23 mouse cellular contexts compared by ENCODE assay signal in the genomic region with DNA sequence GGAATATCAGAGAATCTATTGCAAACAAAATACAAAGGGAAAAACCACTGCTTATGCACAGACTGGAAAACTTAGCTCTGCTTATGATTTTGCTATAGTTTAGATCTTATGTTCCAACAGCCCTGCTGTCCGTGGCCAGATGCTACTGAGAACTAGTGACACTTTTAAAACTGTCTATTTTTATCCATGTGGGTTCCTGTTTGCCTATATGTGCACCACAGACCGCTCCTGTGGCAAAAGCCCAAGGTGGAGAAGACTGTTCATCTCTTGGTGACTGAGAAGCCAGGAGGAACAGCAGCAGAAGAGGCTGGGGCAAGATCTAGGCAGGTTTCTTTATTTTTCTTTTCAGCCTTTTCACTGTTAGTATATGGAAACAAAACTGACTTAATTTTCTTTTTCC. TPM values are rescaled to one million over a fixed set of nuclear protein-coding genes. Genes with fewer than 3 reads are reported as not detected.
A peak's percentile ranks its signal among the peaks of the same experiment; 100 is the strongest.
DNase-seq lines count a peak whose midpoint lies in the region; ATAC-seq and TF ChIP-seq lines count a peak whose summit lies in the region.
"Had no signal": no experiment of that assay in that cellular context is flagged by ENCODE, and none has a peak within 500 bp of the region (broad histone marks: within the 10 kb centered on the region; RNA-seq: fewer than 3 reads in every experiment).

No protein-coding gene starts in this region.

- no peaks in the 10 kb centered on the region for H3K36me3 ChIP-seq in myocyte (ENCODE audit: control insufficient read depth, insufficient read depth)
- H3K36me3 ChIP-seq: embryonic facial prominence, embryonic 13.5 days; embryonic facial prominence, embryonic 15.5 days; forebrain, embryonic 10.5 days; forebrain, embryonic 12.5 days; forebrain, embryonic 15.5 days had no signal

- no peaks in the 10 kb centered on the region for H3K27me3 ChIP-seq in myocyte (ENCODE audit: control insufficient read depth, insufficient read depth, insufficient read length)
- H3K27me3 ChIP-seq: embryonic facial prominence, embryonic 13.5 days; embryonic facial prominence, embryonic 15.5 days; forebrain, embryonic 15.5 days had no signal

- peak overlapping the region; percentile 1 for H3K4me2 ChIP-seq in myocyte (ENCODE audit: low read depth)
- H3K4me2 ChIP-seq: embryonic facial prominence, embryonic 13.5 days; embryonic facial prominence, embryonic 15.5 days; forebrain, embryonic 12.5 days; forebrain, embryonic 15.5 days had no signal

- ATAC-seq in frontal cortex, adult (ENCODE audit: low TSS enrichment) = 0 out of 2 replicates have a peak, but pooled peaks have one; percentile 33
- ATAC-seq: forebrain, embryonic 15.5 days; forebrain, postnatal 0 days had no signal

- H3K79me2 ChIP-seq in myocyte (ENCODE audit: control insufficient read depth, insufficient read depth) = no peaks in the 10 kb centered on the region

- no peak for TF ChIP-seq POLR2A in myocyte (IDR thresholded peaks at IDR 0.05; ENCODE audit: insufficient read length, low read depth)

- no peak for DNase-seq in frontal cortex, postnatal 25 days (ENCODE audit: low spot score in 2 of 2)
- DNase-seq in right cerebral cortex, adult 18-20 months = peak; percentile 22
- no peak for DNase-seq in right cerebral cortex, postnatal 25 days
- no peak for DNase-seq in testis, postnatal 14 days (ENCODE audit: low spot score)
- DNase-seq in cerebellum, postnatal 10 days = no peak
- DNase-seq: adrenal gland, adult 2 months; adrenal gland, postnatal 10 days; adrenal gland, postnatal 25 days; cerebellum, adult 11-12 months; cerebellum, adult 2 months; cerebellum, adult 9-10 months; cerebellum, postnatal 14 days; cerebellum, postnatal 36 days; embryo, embryonic 11 days; forebrain, postnatal 0 days had no signal

- H3K4me3 ChIP-seq in myocyte = no peak overlapping the region
- H3K4me3 ChIP-seq: embryonic facial prominence, embryonic 13.5 days; embryonic facial prominence, embryonic 15.5 days; erythroblast, embryonic 14.5 days; forebrain, embryonic 10.5 days; forebrain, embryonic 12.5 days; forebrain, embryonic 15.5 days had no signal

- H3ac ChIP-seq in myocyte (ENCODE audit: control insufficient read depth, insufficient read length) = no peak overlapping the region

TF ChIP-seq in myocyte, 11 proteins besides CTCF, POLR2A, EP300 and RAD21:
- TF ChIP-seq MAX (IDR thresholded peaks at IDR 0.05; ENCODE audit: low read depth) (no peak), USF1 (IDR thresholded peaks at IDR 0.05; ENCODE audit: low read depth) (no peak), REST (IDR thresholded peaks at IDR 0.05; ENCODE audit: insufficient read depth, insufficient read length) (no peak), POLR2AphosphoS2 (IDR thresholded peaks at IDR 0.05; ENCODE audit: insufficient read length, low read depth) (no peak), TCF12 (IDR thresholded peaks at IDR 0.05; ENCODE audit: insufficient read depth, poor library complexity, severe bottlenecking) (no peak), MYOD1 (IDR thresholded peaks at IDR 0.05; ENCODE audit: control insufficient read depth in 1 of 3, insufficient read length in 2 of 3, low read depth in 2 of 3) (no peak), SRF (IDR thresholded peaks at IDR 0.05; ENCODE audit: control insufficient read depth, insufficient read length, low read depth) (no peak), MYOG (IDR thresholded peaks at IDR 0.05; ENCODE audit: control insufficient read depth in 1 of 3, insufficient read depth in 1 of 3, insufficient read length in 2 of 3, low read depth in 2 of 3) (no peak), TCF3 (IDR thresholded peaks at IDR 0.05; ENCODE audit: insufficient read length, low read depth) (no peak), CEBPB (IDR thresholded peaks at IDR 0.05; ENCODE audit: insufficient read depth, poor library complexity, severe bottlenecking) (no peak), E2F4 (IDR thresholded peaks at IDR 0.05; ENCODE audit: insufficient read depth) (no peak)

RNA-seq across cellular contexts. Expression of a gene that starts 32.1 kb away (rescaled TPM):
- polyA plus RNA-seq in myocyte (2012; fragmentation: generic; extraction: Trizol) = 0.44 TPM
- polyA plus RNA-seq: erythroblast, embryonic 14.5 days; forebrain, embryonic 10.5 days had no signal
